Mouse (Mus musculus): Measurements from ENCODE around the gene Arhgef39.
"Not testable (repeated sequence)": the region's sequence is repeated elsewhere in the genome, so short reads cannot be mapped to it uniquely, and the experiment has no call there.

Arhgef39 gene

GRCm38 (mm10) chr4:43507938-43508665 is 8.6 kb upstream of the Arhgef39 start:
- no peak for DNase-seq (ENCODE audit: low read depth, low spot score)

- DNase-seq (ENCODE audit: low read depth, low spot score) = no peak
Measured at GRCm38 (mm10) chr4:43506536-43507185, 7.2 kb upstream of the Arhgef39 start, which contains the start of gene Car9. Gene Car9, plus strand, starts transcription at chr4:43506966.

GRCm38 (mm10) chr4:43506074-43506473 is 6.6 kb upstream of the Arhgef39 start:
- no peak for DNase-seq (ENCODE audit: low read depth, low spot score)

GRCm38 (mm10) chr4:43504269-43504668 is 4.8 kb upstream of the Arhgef39 start:
- no peak for DNase-seq (ENCODE audit: low read depth, low spot score)

- no peak for DNase-seq (ENCODE audit: low read depth, low spot score)
Measured at GRCm38 (mm10) chr4:43503506-43503905, 4.0 kb upstream of the Arhgef39 start.

- no peak for DNase-seq (ENCODE audit: low read depth, low spot score)
Measured at GRCm38 (mm10) chr4:43503041-43503440, 3.5 kb upstream of the Arhgef39 start.

GRCm38 (mm10) chr4:43498983-43499382 is 512 bp downstream of the Arhgef39 start:
- peak; percentile 53 for DNase-seq (ENCODE audit: low read depth, low spot score)

- no peak for DNase-seq (ENCODE audit: low read depth, low spot score)
Measured at GRCm38 (mm10) chr4:43497946-43498345, 1.5 kb downstream of the Arhgef39 start.

- DNase-seq (ENCODE audit: low read depth, low spot score) = no peak
Measured at GRCm38 (mm10) chr4:43497405-43497804, 2.1 kb downstream of the Arhgef39 start.

GRCm38 (mm10) chr4:43496587-43496986 is 2.9 kb downstream of the Arhgef39 start:
- DNase-seq (ENCODE audit: low read depth, low spot score) = no peak

- DNase-seq (ENCODE audit: low read depth, low spot score) = no peak
Measured at GRCm38 (mm10) chr4:43493846-43494240, 5.7 kb downstream of the Arhgef39 start.

GRCm38 (mm10) chr4:43493186-43493845 is 6.2 kb downstream of the Arhgef39 start:
- DNase-seq (ENCODE audit: low read depth, low spot score) = peak; percentile 97

- peak; percentile 96 for DNase-seq (ENCODE audit: low read depth, low spot score)
Measured at GRCm38 (mm10) chr4:43492821-43493185, 6.7 kb downstream of the Arhgef39 start, which contains the start of gene Ccdc107. Gene Ccdc107, plus strand, starts transcription at chr4:43492900.

- no peak for DNase-seq (ENCODE audit: low read depth, low spot score)
Measured at GRCm38 (mm10) chr4:43492101-43492820, 7.2 kb downstream of the Arhgef39 start.

- no peak for DNase-seq (ENCODE audit: low read depth, low spot score)
Measured at GRCm38 (mm10) chr4:43490801-43491200, 8.7 kb downstream of the Arhgef39 start.

- no peak for DNase-seq (ENCODE audit: low read depth, low spot score)
Measured at GRCm38 (mm10) chr4:43489611-43490010, 9.9 kb downstream of the Arhgef39 start.

- not testable (repeated sequence) for DNase-seq (ENCODE audit: low read depth, low spot score)
Measured at GRCm38 (mm10) chr4:43485666-43486065, 13.8 kb downstream of the Arhgef39 start.

- no peak for DNase-seq (ENCODE audit: low read depth, low spot score)
Measured at GRCm38 (mm10) chr4:43483535-43484091, 15.9 kb downstream of the Arhgef39 start, which contains the start of gene Sit1. Gene Sit1, minus strand, starts transcription at chr4:43483734.

GRCm38 (mm10) chr4:43482591-43482990 is 16.9 kb downstream of the Arhgef39 start:
- no peak for DNase-seq (ENCODE audit: low read depth, low spot score)

- no peak for DNase-seq (ENCODE audit: low read depth, low spot score)
Measured at GRCm38 (mm10) chr4:43481894-43482456, 17.5 kb downstream of the Arhgef39 start.

- DNase-seq (ENCODE audit: low read depth, low spot score) = no peak
Measured at GRCm38 (mm10) chr4:43480985-43481384, 18.5 kb downstream of the Arhgef39 start.

Data from forelimb bud, embryonic 11.5 days (tissue).